Mouse (Mus musculus) stomach, embryonic 16.5 days (tissue): ENCODE results near the gene Mta2. TPM values are rescaled to one million over a fixed set of nuclear protein-coding genes. Genes with fewer than 3 reads are reported as not detected.

Source experiments
- polyA plus RNA-seq: library from polyadenylated mRNA; unstranded; fragments of >200 nt; fragmentation: Nextera tagmentation; extraction: Ambion mirVana; gene quantifications from 2 replicates; pipeline ENCODE4 v1.2.1, GENCODE M21; 2015

The Mta2 gene
- polyA plus RNA-seq, 1 experiment from 2014 or later, result 149 TPM

Other genes starting within 250 kb of the Mta2 start
- 111 and 116 TPM in 2 replicates for gene Slc3a2, start 218.5 kb upstream of the Mta2 start, polyA plus RNA-seq
- 83.0 and 83.5 TPM in 2 replicates for gene Wdr74, start 206.0 kb upstream of the Mta2 start, polyA plus RNA-seq
- 1.1 and 2.1 TPM in 2 replicates for gene 1700092M07Rik, start 201.2 kb upstream of the Mta2 start, polyA plus RNA-seq
- gene Stx5a, start 200.5 kb upstream of the Mta2 start, polyA plus RNA-seq, result 146 and 148 TPM in 2 replicates
- gene Nxf1, start 184.8 kb upstream of the Mta2 start, polyA plus RNA-seq, result 150 and 165 TPM in 2 replicates
- 137 and 143 TPM in 2 replicates for gene Tmem223, start 170.9 kb upstream of the Mta2 start, polyA plus RNA-seq
- gene Tmem179b, start 167.4 kb upstream of the Mta2 start, polyA plus RNA-seq, result 88.9 and 96.9 TPM in 2 replicates
- 17.1 and 19.8 TPM in 2 replicates for gene Taf6l, start 155.5 kb upstream of the Mta2 start, polyA plus RNA-seq
- 122 and 129 TPM in 2 replicates for gene Polr2g, start 143.3 kb upstream of the Mta2 start, polyA plus RNA-seq
- gene Zbtb3, start 139.3 kb upstream of the Mta2 start, polyA plus RNA-seq, result 4.4 and 4.5 TPM in 2 replicates
- gene Ttc9c, start 122.5 kb upstream of the Mta2 start, polyA plus RNA-seq, result 45.3 and 46.3 TPM in 2 replicates
- gene Hnrnpul2, start 121.9 kb upstream of the Mta2 start, polyA plus RNA-seq, result 4.5 and 4.7 TPM in 2 replicates
- not detected in 2 replicates for gene AC129217.1, start 112.1 kb upstream of the Mta2 start, polyA plus RNA-seq
- 54.1 and 63.3 TPM in 2 replicates for gene Bscl2, start 104.4 kb upstream of the Mta2 start, polyA plus RNA-seq
- gene Gng3, start 102.7 kb upstream of the Mta2 start, polyA plus RNA-seq, result 10.4 and 10.7 TPM in 2 replicates
- 2.0 and 2.8 TPM in 2 replicates for gene Lrrn4cl, start 91.1 kb upstream of the Mta2 start, polyA plus RNA-seq
- 170 and 175 TPM in 2 replicates for gene Ubxn1, start 70.4 kb upstream of the Mta2 start, polyA plus RNA-seq
- gene Uqcc3, start 61.0 kb upstream of the Mta2 start, polyA plus RNA-seq, result 59.9 and 66.2 TPM in 2 replicates
- 50.2 and 77.0 TPM in 2 replicates for gene Lbhd1, start 58.1 kb upstream of the Mta2 start, polyA plus RNA-seq
- not detected in 2 replicates for gene Gm49403, start 57.9 kb upstream of the Mta2 start, polyA plus RNA-seq
- gene 1810009A15Rik, start 53.0 kb upstream of the Mta2 start, polyA plus RNA-seq, result 74.3 and 75.6 TPM in 2 replicates
- 0.18 TPM in 1 of 2 replicates, not detected in the other for gene Gm49416, start 52.9 kb upstream of the Mta2 start, polyA plus RNA-seq
- gene Ints5, start 48.9 kb upstream of the Mta2 start, polyA plus RNA-seq, result 35.4 and 39.7 TPM in 2 replicates
- 105 and 108 TPM in 2 replicates for gene Ganab, start 43.8 kb upstream of the Mta2 start, polyA plus RNA-seq
- 37.2 and 39.0 TPM in 2 replicates for gene B3gat3, start 21.5 kb upstream of the Mta2 start, polyA plus RNA-seq
- 2.8 and 3.1 TPM in 2 replicates for gene Rom1, start 12.5 kb upstream of the Mta2 start, polyA plus RNA-seq
- 28.5 and 30.5 TPM in 2 replicates for gene Eml3, start 12.3 kb upstream of the Mta2 start, polyA plus RNA-seq
- gene Tut1, start 12.0 kb downstream of the Mta2 start, polyA plus RNA-seq, result 30.0 and 34.9 TPM in 2 replicates
- 401 and 441 TPM in 2 replicates for gene Eef1g, start 25.2 kb downstream of the Mta2 start, polyA plus RNA-seq
- gene Ahnak, start 47.4 kb downstream of the Mta2 start, polyA plus RNA-seq, result 46.4 and 48.3 TPM in 2 replicates
- gene Scgb1a1, start 146.1 kb downstream of the Mta2 start, polyA plus RNA-seq, result 0.75 and 1.3 TPM in 2 replicates
- gene Asrgl1, start 193.8 kb downstream of the Mta2 start, polyA plus RNA-seq, result 10.2 and 11.8 TPM in 2 replicates